Mouse (Mus musculus) limb, embryonic 14.5 days (tissue): ENCODE data around the gene Akap6. TPM values are rescaled to one million over a fixed set of nuclear protein-coding genes. Genes with fewer than 3 reads are reported as not detected.

Experiments
- ATAC-seq: fragments of 200-750 bp; cut with Nextera tagmentation; 2 replicates; pipeline ENCODE4 v1.8.0; 2017; ENCODE audit warnings: low read depth, moderate number of reproducible peaks, moderate TSS enrichment; ENCODE audit not compliant: low FRiP score
- DNase-seq: peaks from one replicate; pipeline ENCODE4 v3.0.0-alpha.2; 2015; ENCODE audit warnings: low spot score
- H3K27ac ChIP-seq: fragments of 300-500 bp; sonication (generic); replicated peaks from 2 replicates; pipeline ENCODE4 v1.5.1; 2014; ENCODE audit warnings: low read depth, mild to moderate bottlenecking, low read length, moderate library complexity, mixed read lengths
- H3K27me3 ChIP-seq: fragments of 300-500 bp; sonication (generic); 2 replicates; pipeline ENCODE4 v1.6.1; 2014; ENCODE audit warnings: low read length, mixed read lengths; ENCODE audit not compliant: control insufficient read depth, insufficient read depth
- H3K36me3 ChIP-seq: fragments of 300-500 bp; sonication (generic); 2 replicates; pipeline ENCODE4 v1.6.1; 2014; ENCODE audit warnings: mild to moderate bottlenecking, low read length, moderate library complexity, mixed read lengths; ENCODE audit not compliant: control insufficient read depth, insufficient read depth
- H3K4me1 ChIP-seq: fragments of 300-500 bp; sonication (generic); 2 replicates; pipeline ENCODE4 v1.6.1; 2014; ENCODE audit warnings: antibody characterized with exemption, low read length, mixed read lengths; ENCODE audit not compliant: control insufficient read depth, insufficient read depth
- H3K4me2 ChIP-seq: fragments of 300-500 bp; sonication (generic); replicated peaks from 2 replicates; pipeline ENCODE4 v1.6.1; 2014; ENCODE audit warnings: low read depth, mild to moderate bottlenecking, low read length, moderate library complexity; ENCODE audit not compliant: severe bottlenecking
- H3K4me3 ChIP-seq: fragments of 300-500 bp; sonication (generic); replicated peaks from 2 replicates; pipeline ENCODE4 v1.5.1; 2014; ENCODE audit warnings: low read length
- H3K9ac ChIP-seq: fragments of 300-500 bp; sonication (generic); 2 replicates; pipeline ENCODE4 v1.6.1; 2014; ENCODE audit warnings: mild to moderate bottlenecking, low read depth, low read length, moderate library complexity; ENCODE audit not compliant: severe bottlenecking
- H3K9me3 ChIP-seq: fragments of 300-500 bp; sonication (generic); 2 replicates; pipeline ENCODE4 v1.6.1; 2016; ENCODE audit warnings: low read length; ENCODE audit not compliant: control insufficient read depth
- POLR2A ChIP-seq: fragments of 200-500 bp; IDR thresholded peaks from 2 replicates; pipeline ENCODE4 v1.8.0; 2012; ENCODE audit warnings: inconsistent platforms, mild to moderate bottlenecking, moderate library complexity, borderline replicate concordance; ENCODE audit not compliant: insufficient read depth, insufficient read length; ENCODE audit errors: extremely low read depth
- WGBS: fragments of 180-500 bp; shearing (Covaris S2); extraction: QIAGEN DNeasy Blood & Tissue Kit; methylation state at CpG from one replicate; pipeline ENCODE4 v1.1.7; 2014; 5-methylcytosine and 5-hydroxymethylcytosine counted together
- polyA plus RNA-seq, 2 experiments: library from polyadenylated mRNA; depleted of rRNA in 1 of 2; stranded (reverse) in 1 of 2; unstranded in 1 of 2; fragments of >200 nt; fragmentation: Nextera tagmentation in 1 of 2; extraction: Ambion mirVana in 1 of 2; gene quantifications; 2 replicates each; pipeline versions ENCODE4 v1.2.1 to v1.2.3; 2012 to 2014

Gene Akap6
- polyA plus RNA-seq, 2 experiments, result 1.2 to 1.6 TPM

GRCm38 (mm10) chr12:52780216-52780615 is 81.0 kb downstream of the Akap6 start:
- no peak for TF ChIP-seq POLR2A
- DNase-seq, result no peak
- no peak for ATAC-seq
- Histone ChIP-seq H3K27me3 (no peaks in the 10 kb centered on the region), H3K27ac (no peak overlapping the region), H3K4me3 (no peak overlapping the region), H3K9ac (no peak overlapping the region), H3K9me3 (no peaks in the 10 kb centered on the region), H3K4me2 (no peak overlapping the region), H3K36me3 (no peaks in the 10 kb centered on the region), H3K4me1 (peaks cover 6% of the 10 kb centered on the region)
- 77% methylated on average over 5 of the region's 5 CpGs for WGBS

DNA sequence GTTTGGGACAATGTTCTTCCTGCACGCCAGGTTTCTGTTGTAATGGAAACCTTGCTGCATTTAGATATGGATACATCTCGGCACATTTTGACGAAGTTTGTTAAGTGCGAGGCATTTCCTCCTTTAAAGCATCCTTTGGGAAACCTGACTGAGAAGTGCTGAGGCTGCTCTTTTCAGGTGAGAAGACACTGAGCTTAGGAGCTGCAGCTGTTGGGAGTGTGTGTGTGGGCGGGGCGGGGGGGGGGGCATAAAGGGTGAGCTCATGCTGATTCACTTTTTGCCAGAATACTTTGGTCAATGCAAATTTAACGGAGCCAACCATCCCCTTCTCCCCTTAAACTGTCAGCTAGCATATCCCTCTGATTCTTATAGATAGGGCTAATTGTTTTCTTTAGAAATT is 81.9 kb downstream of the Akap6 start:
- no peak overlapping the region for H3K4me3 ChIP-seq
- H3K4me2 ChIP-seq, result no peak overlapping the region
- WGBS, result 70% methylated on average over 7 of the region's 7 CpGs
- peaks cover 6% of the 10 kb centered on the region for H3K4me1 ChIP-seq
- DNase-seq (no peak), ATAC-seq (no peak)
- H3K27ac ChIP-seq, result no peak overlapping the region
- H3K9me3 ChIP-seq, result no peaks in the 10 kb centered on the region
- no peaks in the 10 kb centered on the region for H3K36me3 ChIP-seq
- no peaks in the 10 kb centered on the region for H3K27me3 ChIP-seq
- H3K9ac ChIP-seq, result no peak overlapping the region
- TF ChIP-seq POLR2A, result no peak

DNA sequence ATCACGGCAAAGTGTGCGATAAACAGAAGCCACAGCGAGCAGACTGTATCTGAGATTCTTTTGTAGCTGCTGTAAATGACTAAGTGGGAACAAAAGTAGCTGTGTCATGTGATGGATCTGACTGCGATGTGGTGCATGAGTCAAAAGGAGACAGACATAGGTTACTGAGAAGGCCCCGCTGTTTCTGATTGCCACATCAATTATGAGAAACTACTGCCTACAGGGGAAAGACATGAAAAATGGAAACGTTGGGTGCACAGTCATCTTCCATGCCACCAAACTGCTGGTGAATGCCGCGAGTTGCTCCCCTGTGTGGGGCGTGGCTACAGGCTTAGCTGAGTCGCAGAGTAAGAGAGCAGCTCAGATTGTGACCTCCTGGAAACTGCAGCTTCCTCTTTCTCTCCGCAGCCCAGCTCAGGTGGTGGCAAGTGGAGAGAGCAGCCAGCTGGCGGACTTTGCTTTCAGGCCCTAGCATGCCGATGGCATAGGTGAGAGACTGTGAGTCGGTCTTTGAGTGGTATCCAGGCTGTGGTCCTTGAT is 83.8 kb downstream of the Akap6 start:
- Histone ChIP-seq H3K4me3 (no peak overlapping the region; the same call in 1 of the 2 replicates), H3K36me3 (no peaks in the 10 kb centered on the region), H3K27ac (no peak overlapping the region), H3K9ac (peak overlapping the region; percentile 38; the same call in 1 of the 2 replicates), H3K9me3 (no peaks in the 10 kb centered on the region), H3K4me2 (peak overlapping the region; percentile 39), H3K27me3 (no peaks in the 10 kb centered on the region), H3K4me1 (peaks cover 6% of the 10 kb centered on the region)
- no peak; the same call in 1 of the 2 replicates for ATAC-seq
- no peak for DNase-seq
- 21% methylated on average over 14 of the region's 14 CpGs for WGBS
- TF ChIP-seq POLR2A, result no peak

GRCm38 (mm10) chr12:52785217-52785616 is 86.0 kb downstream of the Akap6 start:
- no peak overlapping the region for H3K27ac ChIP-seq
- no peaks in the 10 kb centered on the region for H3K9me3 ChIP-seq
- no peaks in the 10 kb centered on the region for H3K36me3 ChIP-seq
- H3K4me2 ChIP-seq, result no peak overlapping the region
- no peak overlapping the region for H3K9ac ChIP-seq
- H3K4me3 ChIP-seq, result no peak overlapping the region
- ATAC-seq (no peak), DNase-seq (no peak)
- H3K4me1 ChIP-seq, result peaks cover 6% of the 10 kb centered on the region
- H3K27me3 ChIP-seq, result no peaks in the 10 kb centered on the region
- TF ChIP-seq POLR2A, result no peak

- no peak overlapping the region for H3K4me3 ChIP-seq
- no peak for ATAC-seq
- 29% methylated on average over 8 of the region's 8 CpGs for WGBS
Measured at GRCm38 (mm10) chr12:52790350-52790768, 91.2 kb downstream of the Akap6 start.

GRCm38 (mm10) chr12:52794131-52794530 is 94.9 kb downstream of the Akap6 start:
- no peaks in the 10 kb centered on the region for H3K27me3 ChIP-seq
- TF ChIP-seq POLR2A, result no peak
- no peak overlapping the region for H3K27ac ChIP-seq
- 91% methylated on average over 4 of the region's 4 CpGs for WGBS
- no peak overlapping the region for H3K4me2 ChIP-seq
- H3K4me3 ChIP-seq, result no peak overlapping the region
- no peaks in the 10 kb centered on the region for H3K4me1 ChIP-seq
- no peak overlapping the region for H3K9ac ChIP-seq
- ATAC-seq (no peak), DNase-seq (no peak)
- H3K36me3 ChIP-seq, result no peaks in the 10 kb centered on the region
- no peaks in the 10 kb centered on the region for H3K9me3 ChIP-seq

More at GRCm38 (mm10) chr12:52790350-52790768, 91.2 kb downstream of the Akap6 start:
- Histone ChIP-seq H3K36me3 (no peaks in the 10 kb centered on the region), H3K27ac (no peak overlapping the region), H3K9me3 (no peaks in the 10 kb centered on the region), H3K4me1 (no peaks in the 10 kb centered on the region), H3K4me2 (no peak overlapping the region), H3K27me3 (no peaks in the 10 kb centered on the region), H3K9ac (no peak overlapping the region)
- TF ChIP-seq POLR2A, result no peak
- DNase-seq, result no peak
